Mouse (Mus musculus): Measurements from ENCODE around the gene Ankrd13b. TPM values are rescaled to one million over a fixed set of nuclear protein-coding genes. Genes with fewer than 3 reads are reported as not detected.

Gene Ankrd13b
- polyA plus RNA-seq, 1 experiment from 2014 or later = 0.58 TPM

DNA sequence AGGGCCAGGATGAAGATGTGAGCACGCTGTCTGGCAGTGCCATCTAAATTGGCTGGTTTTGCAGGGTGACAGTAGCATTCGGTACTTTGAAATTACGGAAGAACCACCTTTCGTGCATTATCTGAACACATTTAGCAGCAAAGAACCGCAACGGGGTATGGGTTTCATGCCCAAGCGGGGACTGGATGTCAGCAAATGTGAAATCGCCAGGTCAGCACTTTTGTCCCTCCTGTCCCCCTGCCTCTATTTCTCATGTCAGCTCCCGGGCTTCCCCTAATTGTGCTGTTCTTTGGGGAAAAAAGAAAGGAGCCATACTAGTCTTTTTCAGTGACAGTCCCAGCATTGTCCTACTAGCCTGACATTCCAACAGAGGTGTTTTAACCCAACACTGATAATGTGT is 21.1 kb downstream of the Ankrd13b start:
- H3K4me2 ChIP-seq = no peak overlapping the region
- ATAC-seq (ENCODE audit: insufficient read depth) = no peak
- H3K4me3 ChIP-seq (replicated peaks) = no peak overlapping the region
- H3K4me1 ChIP-seq (replicated peaks) = peaks cover 13% of the 10 kb centered on the region
- peaks cover 51% of the 10 kb centered on the region for H3K27me3 ChIP-seq
- 71% methylated on average over 9 of the region's 9 CpGs for WGBS (ENCODE audit: insufficient replicate concordance)
- no peak overlapping the region for H3K9ac ChIP-seq
- H3K9me3 ChIP-seq (replicated peaks) = no peaks in the 10 kb centered on the region
- no peak overlapping the region for H3K27ac ChIP-seq (replicated peaks)
- no peaks in the 10 kb centered on the region for H3K36me3 ChIP-seq (replicated peaks)

DNA sequence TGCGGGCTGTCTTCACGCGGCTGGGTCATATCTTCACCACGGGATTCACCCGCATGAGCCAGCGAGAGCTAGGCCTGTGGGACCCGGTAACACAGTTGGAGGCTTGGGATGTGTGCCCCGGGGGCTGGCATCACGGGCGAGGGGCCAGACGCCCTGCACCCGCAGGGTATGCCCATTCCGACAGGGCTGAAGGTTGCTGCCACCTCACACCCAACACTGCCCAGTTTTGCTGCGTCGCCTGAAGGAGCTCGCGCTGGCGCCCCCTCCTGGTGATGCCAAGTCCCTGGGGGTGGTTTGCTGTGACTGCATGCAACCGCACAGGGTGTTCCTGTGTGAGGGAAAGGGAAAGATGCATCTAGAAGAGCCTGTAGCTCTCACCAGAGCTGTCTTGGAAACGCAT is 21.7 kb downstream of the Ankrd13b start:
- peaks cover 15% of the 10 kb centered on the region for H3K4me1 ChIP-seq (replicated peaks)
- H3K27ac ChIP-seq (replicated peaks) = no peak overlapping the region
- peaks cover 57% of the 10 kb centered on the region for H3K27me3 ChIP-seq
- H3K9ac ChIP-seq = no peak overlapping the region
- no peak overlapping the region for H3K4me3 ChIP-seq (replicated peaks)
- WGBS (ENCODE audit: insufficient replicate concordance) = 7% methylated on average over 20 of the region's 20 CpGs
- no peaks in the 10 kb centered on the region for H3K9me3 ChIP-seq (replicated peaks)
- ATAC-seq (ENCODE audit: insufficient read depth) = no peak
- no peaks in the 10 kb centered on the region for H3K36me3 ChIP-seq (replicated peaks)
- peak overlapping the region; percentile 55 for H3K4me2 ChIP-seq

DNA sequence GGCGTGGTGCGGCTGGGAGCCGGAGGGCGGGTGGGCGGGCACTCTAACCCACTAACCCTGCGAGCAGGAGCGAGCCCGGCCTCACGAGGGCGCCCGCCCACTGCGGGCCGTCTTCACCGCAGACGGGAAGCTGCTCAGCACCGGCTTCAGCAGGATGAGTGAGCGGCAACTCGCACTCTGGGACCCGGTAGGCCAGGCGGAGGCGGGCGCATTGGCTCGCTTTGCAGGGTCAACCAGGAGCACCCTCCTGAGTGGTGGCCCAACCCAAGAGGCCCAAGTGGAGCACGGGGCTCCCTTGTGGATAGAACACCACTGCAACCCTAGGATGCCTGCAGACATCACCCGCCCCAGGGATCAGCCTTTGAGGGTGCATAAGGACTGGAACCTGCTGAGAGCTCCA is 22.3 kb downstream of the Ankrd13b start:
- Histone ChIP-seq H3K4me3 (replicated peaks) (no peak overlapping the region), H3K4me2 (peak overlapping the region; percentile 55), H3K27me3 (peaks cover 63% of the 10 kb centered on the region), H3K9ac (no peak overlapping the region), H3K27ac (replicated peaks) (no peak overlapping the region), H3K36me3 (replicated peaks) (no peaks in the 10 kb centered on the region), H3K9me3 (replicated peaks) (no peaks in the 10 kb centered on the region), H3K4me1 (replicated peaks) (peaks cover 21% of the 10 kb centered on the region)
- whole genome bisulfite sequencing (ENCODE audit: insufficient replicate concordance) = 2% methylated on average over 25 of the region's 25 CpGs
- no peak for ATAC-seq (ENCODE audit: insufficient read depth)

DNA sequence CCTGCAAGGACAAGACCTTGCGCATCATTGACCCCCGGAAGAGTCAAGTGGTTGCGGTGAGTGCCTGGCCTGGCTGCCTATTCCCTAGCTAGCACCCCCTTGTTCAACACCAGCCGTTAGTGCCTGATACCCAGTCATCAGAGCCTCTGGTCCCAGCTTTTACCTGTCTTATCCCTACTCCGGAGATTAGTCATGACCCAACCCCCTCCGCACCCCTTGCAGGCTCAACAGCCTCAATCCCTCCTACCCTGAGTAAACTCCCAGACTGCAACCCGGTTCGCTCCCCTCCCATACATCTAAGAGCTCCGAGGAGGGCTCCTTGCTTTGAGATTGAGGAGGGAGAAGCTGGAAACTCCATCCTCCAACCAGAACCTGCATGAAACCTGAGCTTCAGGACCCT is 22.9 kb downstream of the Ankrd13b start:
- H3K4me1 ChIP-seq (replicated peaks) = peaks cover 25% of the 10 kb centered on the region
- H3K4me3 ChIP-seq (replicated peaks) = no peak overlapping the region
- no peak overlapping the region for H3K9ac ChIP-seq
- H3K36me3 ChIP-seq (replicated peaks) = no peaks in the 10 kb centered on the region
- no peaks in the 10 kb centered on the region for H3K9me3 ChIP-seq (replicated peaks)
- H3K4me2 ChIP-seq = no peak overlapping the region
- WGBS (ENCODE audit: insufficient replicate concordance) = 35% methylated on average over 9 of the region's 9 CpGs
- H3K27me3 ChIP-seq = peaks cover 70% of the 10 kb centered on the region
- ATAC-seq (ENCODE audit: insufficient read depth) = no peak
- no peak overlapping the region for H3K27ac ChIP-seq (replicated peaks)

DNA sequence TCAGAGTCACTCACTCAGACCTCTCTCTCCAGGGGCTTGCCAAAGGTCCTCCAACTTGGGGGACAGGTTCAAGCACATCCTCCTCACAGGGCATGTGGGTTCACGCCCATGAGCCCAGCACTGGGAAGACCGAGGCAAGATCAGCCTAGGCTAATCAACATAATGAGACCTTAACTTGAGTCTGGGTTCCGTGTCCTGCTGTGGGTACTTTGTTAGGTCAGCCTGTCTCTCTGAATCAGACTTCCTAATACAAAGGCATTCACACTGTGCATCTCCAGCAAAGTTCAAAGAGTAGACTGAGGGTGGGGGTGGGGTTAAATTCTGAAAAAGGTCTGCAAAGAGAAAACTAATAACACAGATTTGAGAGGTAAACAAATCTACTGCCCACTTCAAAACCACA is 24.4 kb downstream of the Ankrd13b start:
- Histone ChIP-seq H3K9ac (no peak overlapping the region), H3K9me3 (replicated peaks) (no peaks in the 10 kb centered on the region), H3K4me3 (replicated peaks) (no peak overlapping the region), H3K4me2 (no peak overlapping the region), H3K36me3 (replicated peaks) (no peaks in the 10 kb centered on the region), H3K27me3 (peaks cover 84% of the 10 kb centered on the region), H3K4me1 (replicated peaks) (peaks cover 25% of the 10 kb centered on the region), H3K27ac (replicated peaks) (no peak overlapping the region)
- 54% methylated on average over 3 of the region's 3 CpGs for WGBS (ENCODE audit: insufficient replicate concordance)
- no peak for ATAC-seq (ENCODE audit: insufficient read depth)

DNA sequence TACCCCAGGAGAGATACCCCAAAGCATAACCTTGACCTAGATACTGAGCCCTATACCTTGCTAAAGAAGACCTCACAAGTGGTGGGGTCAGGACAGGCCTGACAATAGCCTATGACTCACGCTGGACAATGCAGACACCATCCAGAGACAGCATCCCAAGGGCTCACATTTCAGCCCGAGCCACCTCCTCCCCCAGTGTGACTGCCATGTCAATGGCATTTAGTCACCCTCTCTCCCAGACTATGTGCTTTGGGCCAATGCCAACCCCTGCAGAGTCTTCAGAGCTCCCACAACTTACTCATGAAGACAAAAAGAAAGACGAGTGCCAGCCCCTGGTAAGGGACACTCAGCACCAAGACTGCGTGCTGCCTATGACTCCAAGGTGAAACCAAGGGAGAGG is 24.8 kb downstream of the Ankrd13b start:
- 51% methylated on average over 4 of the region's 4 CpGs for WGBS (ENCODE audit: insufficient replicate concordance)
- no peaks in the 10 kb centered on the region for H3K36me3 ChIP-seq (replicated peaks)
- H3K4me1 ChIP-seq (replicated peaks) = peaks cover 25% of the 10 kb centered on the region
- no peak overlapping the region for H3K4me2 ChIP-seq
- H3K9me3 ChIP-seq (replicated peaks) = no peaks in the 10 kb centered on the region
- ATAC-seq (ENCODE audit: insufficient read depth) = no peak
- H3K4me3 ChIP-seq (replicated peaks) = no peak overlapping the region
- H3K9ac ChIP-seq = no peak overlapping the region
- no peak overlapping the region for H3K27ac ChIP-seq (replicated peaks)
- H3K27me3 ChIP-seq = peaks cover 87% of the 10 kb centered on the region

DNA sequence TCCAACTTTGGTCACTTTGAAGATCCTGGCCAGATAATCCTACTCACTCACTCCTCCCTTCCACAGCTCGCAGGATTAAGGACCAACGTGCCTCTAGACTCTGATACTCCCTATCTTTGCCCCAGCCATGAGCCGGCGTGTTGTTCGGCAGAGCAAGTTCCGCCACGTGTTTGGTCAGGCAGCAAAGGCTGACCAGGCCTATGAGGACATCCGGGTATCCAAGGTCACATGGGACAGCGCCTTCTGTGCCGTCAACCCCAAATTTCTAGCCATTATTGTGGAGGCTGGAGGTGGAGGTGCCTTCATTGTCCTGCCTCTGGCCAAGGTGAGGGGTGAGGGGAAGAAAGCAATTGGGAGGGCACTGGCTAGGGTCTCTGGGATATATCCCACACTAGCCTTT is 25.7 kb downstream of the Ankrd13b start:
- Histone ChIP-seq H3K27me3 (peaks cover 92% of the 10 kb centered on the region), H3K9me3 (replicated peaks) (no peaks in the 10 kb centered on the region), H3K27ac (replicated peaks) (no peak overlapping the region), H3K4me3 (replicated peaks) (no peak overlapping the region), H3K9ac (no peak overlapping the region), H3K36me3 (replicated peaks) (no peaks in the 10 kb centered on the region), H3K4me1 (replicated peaks) (peaks cover 25% of the 10 kb centered on the region), H3K4me2 (no peak overlapping the region)
- ATAC-seq (ENCODE audit: insufficient read depth) = no peak
- WGBS (ENCODE audit: insufficient replicate concordance) = 57% methylated on average over 10 of the region's 10 CpGs

DNA sequence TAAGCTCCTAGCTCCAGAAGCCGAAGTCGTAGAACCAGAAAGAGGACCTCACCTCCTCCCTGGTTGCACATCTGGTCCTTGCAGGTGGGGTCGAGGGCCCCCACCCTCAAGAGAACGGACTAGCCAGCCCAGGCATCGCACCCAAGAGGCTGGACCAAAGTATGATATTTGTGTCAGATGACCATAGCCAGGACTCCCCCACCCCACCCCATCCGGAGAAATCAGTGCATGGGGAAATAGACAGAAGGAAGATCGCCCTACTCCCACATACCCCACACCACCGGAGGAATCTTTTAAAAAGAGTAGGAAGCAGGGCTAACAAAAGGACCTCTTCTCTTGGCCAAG is 26.4 kb downstream of the Ankrd13b start:
- Histone ChIP-seq H3K4me3 (replicated peaks) (peak overlapping the region; percentile 52; the same call in 1 of the 2 replicates), H3K27me3 (peaks cover 87% of the 10 kb centered on the region), H3K9me3 (replicated peaks) (no peaks in the 10 kb centered on the region), H3K4me2 (peak overlapping the region; percentile 77), H3K9ac (no peak overlapping the region), H3K4me1 (replicated peaks) (peaks cover 25% of the 10 kb centered on the region), H3K27ac (replicated peaks) (no peak overlapping the region), H3K36me3 (replicated peaks) (no peaks in the 10 kb centered on the region)
- WGBS (ENCODE audit: insufficient replicate concordance) = 31% methylated on average over 8 of the region's 8 CpGs
- no peak for ATAC-seq (ENCODE audit: insufficient read depth)

DNA sequence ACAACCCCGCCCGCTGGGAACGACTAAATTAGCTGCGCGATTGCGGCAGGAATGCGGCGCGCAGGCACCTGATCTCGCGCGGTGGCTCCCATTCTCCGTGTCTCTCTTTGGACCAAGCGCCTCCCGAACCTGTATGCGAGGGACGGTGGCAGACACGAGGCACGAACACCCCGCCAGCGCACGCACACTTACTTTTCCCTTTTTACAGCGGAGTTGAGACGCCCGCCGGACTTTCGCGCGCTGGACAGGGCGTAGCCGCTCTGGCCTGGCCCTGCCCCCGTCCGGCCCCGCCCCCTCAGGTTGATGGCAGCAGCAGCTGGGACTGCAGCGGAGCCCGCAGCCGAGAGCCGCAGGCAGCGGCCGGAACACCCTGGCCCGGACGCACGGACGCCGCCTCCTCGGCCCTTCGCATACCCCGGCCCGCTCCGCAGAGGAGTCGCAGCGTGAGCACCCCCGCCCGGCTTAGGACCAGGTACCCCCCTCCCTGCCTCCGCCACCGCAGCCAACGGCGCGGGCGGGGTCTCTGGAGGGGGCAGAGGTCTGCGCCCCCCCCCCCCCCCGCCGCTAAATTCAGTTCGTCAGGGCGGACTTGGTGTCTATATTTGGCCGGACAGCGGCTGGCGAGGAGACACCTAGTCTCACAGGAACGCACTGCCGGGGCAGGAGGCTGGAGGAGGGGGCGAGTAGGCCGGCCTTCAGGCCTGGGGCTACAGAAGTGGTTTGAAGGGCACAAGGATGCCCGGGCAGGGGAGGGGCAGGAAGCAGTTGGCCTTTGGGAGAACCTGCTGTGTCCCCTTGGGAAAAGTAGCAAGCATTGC is 27.0 kb downstream of the Ankrd13b start, which contains the start of gene Coro6:
Coro6 (plus strand) TSS at position 129 of the 818 bp plus-strand sequence.
- under 1% methylated on average over 73 of the region's 73 CpGs for WGBS (ENCODE audit: insufficient replicate concordance)
- peak within 1 kb of the TSS; percentile 77 for H3K4me2 ChIP-seq
- no peaks in the 10 kb centered on the region for H3K9me3 ChIP-seq (replicated peaks)
- no peak within 1 kb of the TSS for H3K27ac ChIP-seq (replicated peaks)
- peak; percentile 48; the same call in 1 of the 2 replicates for ATAC-seq (ENCODE audit: insufficient read depth)
- no peaks in the 10 kb centered on the region for H3K36me3 ChIP-seq (replicated peaks)
- peaks cover 19% of the 10 kb centered on the region for H3K4me1 ChIP-seq (replicated peaks)
- H3K27me3 ChIP-seq = peaks cover 81% of the 10 kb centered on the region
- no peak within 1 kb of the TSS for H3K9ac ChIP-seq
- H3K4me3 ChIP-seq (replicated peaks) = peak within 1 kb of the TSS; percentile 52

DNA sequence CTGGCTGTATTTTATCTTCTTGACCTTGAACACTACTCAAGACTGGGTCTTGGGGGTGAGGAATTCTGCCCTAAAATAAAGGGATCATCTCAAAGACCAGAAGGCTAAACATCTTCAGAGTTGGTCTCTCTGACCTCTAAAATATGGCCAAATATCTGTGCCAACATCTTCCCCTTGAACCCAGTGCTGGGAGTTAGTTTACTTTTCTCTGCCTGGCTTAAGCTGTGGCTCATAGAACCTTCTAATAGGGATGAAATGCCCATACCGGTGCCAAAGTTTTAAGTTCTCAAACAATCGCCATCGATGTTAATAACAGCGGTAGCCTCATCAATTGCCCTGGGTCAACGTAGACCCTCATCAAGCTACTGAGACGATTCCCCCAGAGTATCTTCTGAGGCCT is 27.6 kb downstream of the Ankrd13b start:
- peaks cover 13% of the 10 kb centered on the region for H3K4me1 ChIP-seq (replicated peaks)
- H3K27ac ChIP-seq (replicated peaks) = no peak overlapping the region
- peak overlapping the region; percentile 52 for H3K4me3 ChIP-seq (replicated peaks)
- 4% methylated on average over 6 of the region's 6 CpGs for WGBS (ENCODE audit: insufficient replicate concordance)
- no peak for ATAC-seq (ENCODE audit: insufficient read depth)
- H3K27me3 ChIP-seq = peaks cover 74% of the 10 kb centered on the region
- H3K36me3 ChIP-seq (replicated peaks) = no peaks in the 10 kb centered on the region
- H3K4me2 ChIP-seq = peak overlapping the region; percentile 77
- H3K9ac ChIP-seq = no peak overlapping the region
- H3K9me3 ChIP-seq (replicated peaks) = no peaks in the 10 kb centered on the region

DNA sequence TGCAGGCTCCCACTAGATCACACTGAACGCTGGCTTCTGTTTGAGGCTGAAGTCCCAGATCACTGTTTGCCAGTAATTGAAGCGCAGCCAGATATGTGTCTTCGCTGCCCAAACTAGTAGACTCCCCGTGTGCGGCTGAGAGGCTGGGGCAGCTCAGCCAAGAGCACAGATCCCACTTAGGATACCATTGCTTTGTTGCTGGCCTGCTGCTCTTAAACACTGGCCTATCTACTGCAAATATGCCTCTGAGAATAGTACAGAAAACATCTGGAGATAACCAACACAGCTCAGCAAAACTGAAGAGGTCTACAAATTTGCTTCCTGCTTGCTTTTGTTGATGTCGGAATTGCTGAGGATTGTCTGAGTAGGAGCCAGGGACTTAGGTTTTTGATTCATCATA is 32.6 kb downstream of the Ankrd13b start:
- ATAC-seq (ENCODE audit: insufficient read depth) = no peak
- H3K36me3 ChIP-seq (replicated peaks) = peaks cover 27% of the 10 kb centered on the region
- H3K4me1 ChIP-seq (replicated peaks) = 0 out of 2 replicates have a peak, but pooled peaks cover 1% of the 10 kb centered on the region
- H3K27me3 ChIP-seq = peaks cover 25% of the 10 kb centered on the region
- H3K9me3 ChIP-seq (replicated peaks) = no peaks in the 10 kb centered on the region
- no peak overlapping the region for H3K9ac ChIP-seq
- no peak overlapping the region for H3K4me2 ChIP-seq
- no peak overlapping the region for H3K4me3 ChIP-seq (replicated peaks)
- WGBS (ENCODE audit: insufficient replicate concordance) = 69% methylated on average over 6 of the region's 6 CpGs
- no peak overlapping the region for H3K27ac ChIP-seq (replicated peaks)

All from liver, embryonic 15.5 days (tissue).